Mouse (Mus musculus): ENCODE data around the gene Nme7.
A peak's percentile ranks its signal among the peaks of the same experiment; 100 is the strongest.

DNA sequence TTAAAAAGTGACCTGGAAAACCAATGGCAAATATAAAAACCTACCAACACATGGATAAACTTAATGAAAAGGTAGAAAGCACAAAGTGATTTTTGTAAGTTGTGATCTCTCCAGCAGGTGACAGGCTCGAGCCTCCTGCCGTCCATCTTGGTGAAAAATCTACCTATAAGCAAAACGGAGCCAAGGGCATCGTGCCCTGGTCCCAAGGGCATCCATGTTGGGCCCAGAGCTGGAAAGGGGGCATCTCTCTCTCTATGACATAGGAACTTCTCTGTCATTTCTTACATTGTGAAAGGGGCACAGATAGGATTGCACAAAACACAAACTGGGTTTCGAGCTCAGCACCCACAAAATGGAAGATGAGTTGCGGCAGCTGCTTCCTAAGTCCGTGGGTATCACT is 151.7 kb downstream of the Nme7 start:
- TF ChIP-seq POLR2A (IDR thresholded peaks at IDR 0.05; ENCODE audit: borderline replicate concordance, insufficient read depth, low read length) (no peak), CTCF (IDR thresholded peaks at IDR 0.05; ENCODE audit: borderline replicate concordance, insufficient read depth, low read depth, low read length) (peak; percentile 73; the same call in 1 of the 2 replicates)
